Mouse (Mus musculus): ENCODE measurements around the gene Evl.

GRCm38 (mm10) chr12:108529214-108529613, 25.3 kb upstream of the Evl start:
- peak; percentile 50 to 71 for TF ChIP-seq CTCF (conservative IDR thresholded peaks at IDR 0.05 in 1 of 2, IDR thresholded peaks at IDR 0.05 in 1 of 2; ENCODE audit: low read depth in 2 of 2, low read length in 2 of 2)
- no peak for TF ChIP-seq ZKSCAN1 (IDR thresholded peaks at IDR 0.05; ENCODE audit: borderline replicate concordance, low read depth, low read length)
- no peak for TF ChIP-seq SIN3A (IDR thresholded peaks at IDR 0.05; ENCODE audit: low read length)
- no peak for TF ChIP-seq TBP (conservative IDR thresholded peaks at IDR 0.05; ENCODE audit: low read depth, low read length)
- no peak for TF ChIP-seq MXI1 (IDR thresholded peaks at IDR 0.05; ENCODE audit: low read depth, low read length)
- TF ChIP-seq NELFE (IDR thresholded peaks at IDR 0.05; ENCODE audit: low read depth, low read length) = no peak
- no peak for TF ChIP-seq MAFK (IDR thresholded peaks at IDR 0.05; ENCODE audit: insufficient replicate concordance, low read length)
- no peak for TF ChIP-seq CHD1 (IDR thresholded peaks at IDR 0.05; ENCODE audit: low read depth, low read length)
- no peak for TF ChIP-seq POLR2A (IDR thresholded peaks at IDR 0.05; ENCODE audit: low read depth, low read length)
- TF ChIP-seq USF1 (IDR thresholded peaks at IDR 0.05; ENCODE audit: low read depth, low read length) = no peak
- no peak for TF ChIP-seq MAZ (IDR thresholded peaks at IDR 0.05; ENCODE audit: low read depth, low read length)
- TF ChIP-seq E2F4 (IDR thresholded peaks at IDR 0.05; ENCODE audit: insufficient replicate concordance, low read depth, low read length) = no peak
- TF ChIP-seq ZC3H11A (IDR thresholded peaks at IDR 0.05; ENCODE audit: low read depth, low read length) = no peak
- TF ChIP-seq NRF1 (IDR thresholded peaks at IDR 0.05; ENCODE audit: low read depth, low read length) = no peak
